Mouse (Mus musculus): ENCODE measurements around the gene Cacna2d2.

Cacna2d2 gene

GRCm38 (mm10) chr9:107456667-107457066 lies 57.3 kb downstream of the Cacna2d2 start:
- no peak for DNase-seq (ENCODE audit: low read depth, low spot score)

DNA sequence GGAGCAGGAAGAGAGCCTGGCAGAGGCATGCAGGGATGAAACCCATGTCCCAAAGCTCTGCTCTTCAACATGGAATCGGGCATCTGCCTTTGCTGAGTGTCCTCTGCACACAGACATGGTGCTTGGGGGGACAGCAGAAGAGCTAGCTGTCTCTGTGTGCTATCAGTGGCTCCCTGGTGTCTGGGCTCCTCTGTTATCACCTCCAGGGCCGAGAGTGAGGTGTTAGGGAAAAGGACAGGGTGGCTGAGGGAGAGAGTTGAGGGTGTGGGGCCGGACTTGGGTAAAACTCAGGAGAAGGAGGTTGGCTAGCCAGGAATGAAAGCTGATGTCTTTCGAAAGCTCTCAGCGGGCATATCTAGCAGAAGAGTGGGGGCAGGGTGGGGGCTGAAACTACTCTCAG lies 63.5 kb downstream of the Cacna2d2 start:
- DNase-seq (ENCODE audit: low read depth, low spot score): no peak

- no peak for DNase-seq (ENCODE audit: low read depth, low spot score)
These were observed 64.1 kb downstream of the Cacna2d2 start for GRCm38 (mm10) chr9:107463509-107463908.

GRCm38 (mm10) chr9:107464130-107464529 lies 64.7 kb downstream of the Cacna2d2 start:
- no peak for DNase-seq (ENCODE audit: low read depth, low spot score)

DNA sequence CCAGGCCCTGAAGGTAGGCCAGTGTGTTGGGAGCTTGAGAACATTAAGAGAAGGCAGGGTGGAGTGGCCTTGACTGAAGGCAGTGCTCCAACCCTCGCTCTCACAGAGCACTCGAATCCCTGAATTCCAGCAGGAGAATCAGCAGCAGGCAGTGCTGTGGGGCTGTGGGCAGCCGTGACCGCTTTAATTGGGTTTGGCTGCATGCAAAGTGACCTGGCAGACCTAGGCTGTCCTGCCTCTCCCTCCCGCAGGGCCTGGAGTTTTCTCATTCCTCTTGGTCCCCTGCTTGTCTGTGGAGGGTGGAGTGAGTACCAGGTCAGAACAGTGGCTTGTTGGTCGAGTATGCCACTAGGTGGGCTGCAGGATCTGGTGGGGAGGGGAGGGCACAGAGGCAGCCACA lies 66.2 kb downstream of the Cacna2d2 start:
- no peak for DNase-seq (ENCODE audit: low read depth, low spot score)

GRCm38 (mm10) chr9:107469213-107469795 lies 69.9 kb downstream of the Cacna2d2 start:
- DNase-seq (ENCODE audit: low read depth, low spot score): no peak

DNA sequence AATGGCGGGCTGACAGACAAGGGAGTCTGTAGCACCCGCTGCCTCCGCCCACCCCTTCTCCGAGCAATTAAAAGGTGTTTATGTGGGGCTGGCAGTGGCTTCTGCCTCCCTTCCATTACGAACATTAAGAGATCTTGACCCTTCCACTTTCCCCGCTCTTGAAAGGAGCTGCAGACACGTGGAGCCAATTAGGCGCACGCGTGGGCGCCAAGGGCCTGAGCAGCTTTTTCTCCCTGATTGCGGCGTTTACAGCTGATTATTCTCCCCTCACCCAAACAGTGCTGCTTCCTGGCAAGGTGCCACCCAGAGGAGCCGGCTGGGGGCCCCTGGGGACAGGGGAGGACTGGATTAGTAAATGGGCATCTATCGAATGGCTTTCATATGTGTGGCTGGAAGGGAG lies 71.0 kb downstream of the Cacna2d2 start:
- DNase-seq (ENCODE audit: low read depth, low spot score): no peak

DNA sequence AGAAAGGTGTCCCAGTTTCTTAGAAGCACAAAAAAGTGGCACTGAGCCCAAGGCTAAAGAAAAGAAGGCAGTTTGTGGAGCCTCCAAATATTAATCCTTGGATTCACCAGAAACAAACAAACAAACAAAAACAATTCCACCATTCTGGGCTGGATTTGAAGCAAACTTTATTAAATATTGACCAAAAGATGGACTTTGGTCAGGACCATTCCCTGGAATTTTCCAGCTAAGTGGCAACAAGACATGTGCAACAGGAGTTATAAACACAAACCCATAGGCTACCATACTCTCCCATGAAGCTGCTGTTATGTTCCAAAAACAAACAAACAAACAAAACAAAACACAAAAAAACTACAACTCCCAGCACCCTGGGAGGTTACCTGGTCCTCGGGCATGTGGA lies 74.6 kb downstream of the Cacna2d2 start:
- DNase-seq (ENCODE audit: low read depth, low spot score): no peak

DNA sequence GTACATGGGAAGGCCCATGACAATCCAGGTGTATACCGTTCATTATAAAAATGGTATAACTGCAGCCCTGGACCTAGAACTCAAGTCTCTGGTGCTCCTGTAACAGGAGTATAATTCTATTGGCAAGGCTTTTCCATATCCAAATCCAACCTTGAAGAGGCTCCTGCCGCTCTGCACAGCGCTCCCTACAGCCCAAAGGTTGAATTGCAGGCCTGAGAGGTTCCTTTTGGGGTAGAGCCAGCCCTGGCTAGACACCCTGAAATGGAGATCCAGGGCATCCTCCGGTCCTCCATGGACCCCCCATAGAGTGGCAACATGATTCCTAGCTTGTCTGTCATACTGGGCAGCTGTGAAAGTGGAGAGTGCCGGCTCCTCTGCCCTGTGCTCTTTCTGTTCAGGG lies 79.6 kb downstream of the Cacna2d2 start:
- DNase-seq (ENCODE audit: low read depth, low spot score): no peak

DNA sequence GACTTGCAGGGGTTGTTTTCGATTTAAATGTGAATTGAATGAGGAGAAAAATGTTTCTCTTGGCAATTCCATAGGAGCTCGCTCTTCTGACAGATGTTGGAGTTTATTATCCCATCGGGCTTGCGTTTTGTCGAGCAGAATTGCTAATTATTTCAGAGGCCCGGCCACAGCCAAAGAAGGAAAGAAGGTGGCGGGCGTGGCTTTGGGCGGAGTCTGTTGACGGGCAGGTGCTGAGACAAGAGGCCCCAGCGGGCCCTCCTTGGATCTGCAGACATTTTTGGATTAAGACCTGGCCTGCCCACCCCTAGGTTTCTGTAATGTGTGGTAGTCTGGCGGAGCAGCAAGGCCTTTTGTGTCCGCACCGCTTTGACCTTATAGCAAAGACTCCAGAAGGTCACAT lies 80.2 kb downstream of the Cacna2d2 start:
- DNase-seq (ENCODE audit: low read depth, low spot score): no peak

DNA sequence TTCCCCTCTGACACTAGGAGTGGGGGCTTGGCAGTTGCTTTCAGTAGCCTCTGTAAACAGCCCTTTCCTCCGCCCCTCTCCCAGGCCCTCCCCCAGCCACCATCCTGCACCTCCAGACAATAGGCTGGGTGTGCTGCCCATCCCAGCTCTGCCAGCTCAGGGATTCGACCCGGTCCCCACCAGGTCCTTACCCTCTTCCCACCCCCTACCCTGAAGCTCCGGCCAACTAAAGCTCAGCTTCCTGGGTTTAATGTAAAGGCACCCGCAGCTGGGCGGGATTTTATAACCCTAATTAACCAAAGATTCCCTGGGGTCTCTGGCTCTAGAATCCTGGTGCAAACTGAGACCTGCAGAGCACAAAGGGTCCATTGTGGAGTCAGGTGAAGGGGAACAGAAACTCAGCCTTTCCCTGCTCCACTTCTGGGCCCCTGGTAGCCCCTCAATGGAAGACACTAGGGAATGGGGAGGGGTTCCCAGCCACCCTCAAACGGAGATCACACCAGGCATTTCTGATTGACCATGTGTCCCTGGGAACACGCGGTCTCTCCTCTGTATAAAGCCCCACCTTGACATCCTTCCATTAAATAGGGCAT lies 81.2 kb downstream of the Cacna2d2 start:
- no peak for DNase-seq (ENCODE audit: low read depth, low spot score)

GRCm38 (mm10) chr9:107481340-107481739 lies 81.9 kb downstream of the Cacna2d2 start:
- no peak for DNase-seq (ENCODE audit: low read depth, low spot score)

- no peak for DNase-seq (ENCODE audit: low read depth, low spot score)
These were observed 82.6 kb downstream of the Cacna2d2 start for GRCm38 (mm10) chr9:107482004-107482403.

- no peak for DNase-seq (ENCODE audit: low read depth, low spot score)
These were observed 83.4 kb downstream of the Cacna2d2 start for GRCm38 (mm10) chr9:107482770-107483169.

GRCm38 (mm10) chr9:107483714-107484113 lies 84.3 kb downstream of the Cacna2d2 start:
- no peak for DNase-seq (ENCODE audit: low read depth, low spot score)

- DNase-seq (ENCODE audit: low read depth, low spot score): no peak
These were observed 84.9 kb downstream of the Cacna2d2 start for GRCm38 (mm10) chr9:107484302-107484701.

GRCm38 (mm10) chr9:107484766-107485165 lies 85.4 kb downstream of the Cacna2d2 start:
- no peak for DNase-seq (ENCODE audit: low read depth, low spot score)

DNA sequence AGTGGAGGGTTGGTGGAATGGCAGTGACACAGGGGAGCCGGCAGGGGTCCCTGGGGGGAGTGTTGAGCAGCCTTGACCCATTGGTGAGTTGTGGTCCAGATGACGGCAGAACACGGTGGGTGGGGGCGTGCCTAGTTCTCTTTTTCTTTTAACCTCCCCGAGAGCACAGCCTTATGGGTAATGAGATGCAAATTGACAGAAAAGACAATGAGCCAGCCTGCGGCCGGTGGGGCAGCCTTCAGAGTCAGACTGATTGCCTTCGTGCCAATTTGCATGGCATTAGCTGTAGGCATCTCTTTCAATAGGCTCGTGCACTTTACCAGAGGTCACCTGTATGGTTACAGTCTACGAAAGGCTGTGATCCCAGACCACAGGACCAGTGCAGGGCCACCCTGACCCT lies 86.7 kb downstream of the Cacna2d2 start:
- no peak for DNase-seq (ENCODE audit: low read depth, low spot score)

DNA sequence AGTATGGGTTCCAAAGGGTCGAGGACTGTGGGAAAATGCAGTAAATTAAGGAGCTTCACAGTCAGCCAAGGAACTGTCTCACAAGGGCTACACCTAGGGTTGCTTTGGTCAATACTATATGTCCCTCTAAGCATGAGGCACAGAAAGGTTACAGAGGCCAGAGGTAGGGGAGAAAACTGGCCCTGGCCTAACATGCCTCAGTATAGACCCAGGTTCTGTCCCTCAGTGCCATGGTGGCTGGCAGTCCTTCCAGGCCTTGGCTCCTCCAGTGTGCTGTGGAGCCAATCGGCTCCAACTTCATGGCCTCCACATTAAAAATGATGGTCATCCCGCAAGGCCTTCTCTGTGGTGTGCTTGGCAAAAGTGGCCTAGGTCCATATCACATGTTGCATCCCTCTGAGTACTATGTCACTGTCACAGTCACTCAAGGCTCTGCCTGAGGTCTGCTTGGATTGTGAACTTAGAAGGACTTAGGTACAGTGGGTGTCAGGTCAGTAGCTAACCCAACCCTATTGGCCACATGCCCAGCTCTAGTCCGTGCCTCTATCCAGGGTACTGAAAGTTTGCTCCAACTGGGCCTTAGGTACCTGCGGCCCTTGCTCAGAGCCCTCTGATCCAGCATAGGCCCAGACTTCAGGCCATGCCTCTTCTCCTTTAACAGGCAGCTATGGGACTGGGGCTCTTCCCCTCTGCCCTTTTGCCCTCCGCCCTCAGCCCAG lies 87.3 kb downstream of the Cacna2d2 start:
- no peak for DNase-seq (ENCODE audit: low read depth, low spot score)

- DNase-seq (ENCODE audit: low read depth, low spot score): no peak
These were observed 90.7 kb downstream of the Cacna2d2 start for GRCm38 (mm10) chr9:107490146-107490545.

DNA sequence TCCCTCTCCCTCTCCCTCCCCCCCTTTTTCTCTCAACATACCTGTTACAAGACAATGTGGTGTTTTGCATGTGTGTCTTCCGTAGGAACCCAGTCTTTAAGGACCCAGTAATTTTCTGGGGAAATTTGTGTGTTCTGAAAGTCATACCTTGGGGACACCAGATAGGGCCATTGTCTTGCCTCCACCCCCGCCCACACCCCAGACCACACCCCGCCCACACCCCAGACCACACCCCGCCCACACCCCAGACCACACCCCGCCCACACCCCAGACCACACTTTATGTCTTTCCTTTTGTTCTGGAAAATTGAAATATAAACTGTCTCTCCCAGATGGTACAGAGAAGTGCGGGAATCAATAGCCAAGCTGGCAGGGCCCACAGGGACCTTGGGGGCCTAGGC lies 91.2 kb downstream of the Cacna2d2 start:
- no peak for DNase-seq (ENCODE audit: low read depth, low spot score)

DNA sequence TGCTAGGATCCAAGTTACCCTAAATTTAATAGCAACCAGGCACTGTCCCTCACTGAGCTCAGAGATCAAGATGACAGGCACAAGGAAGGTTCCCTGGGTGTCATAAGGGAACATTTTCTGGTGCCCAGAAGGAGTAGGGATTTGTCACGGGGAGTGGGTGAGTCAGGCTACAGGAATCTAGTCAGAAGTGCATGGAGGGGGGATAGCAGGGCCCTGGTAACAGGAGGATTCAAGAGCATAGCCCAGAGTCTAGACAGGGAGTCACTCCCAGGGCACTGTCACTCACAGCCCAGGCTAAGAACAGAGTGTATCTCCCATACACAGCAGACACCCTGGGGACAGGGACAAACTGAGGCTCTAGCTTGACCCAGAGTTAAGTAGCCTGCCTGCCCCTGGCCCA lies 94.1 kb downstream of the Cacna2d2 start:
- no peak for DNase-seq (ENCODE audit: low read depth, low spot score)

GRCm38 (mm10) chr9:107494238-107494637 lies 94.8 kb downstream of the Cacna2d2 start:
- no peak for DNase-seq (ENCODE audit: low read depth, low spot score)
